Mouse (Mus musculus) midbrain, embryonic 12.5 days (tissue): Measurements from ENCODE around the gene 0610012G03Rik. TPM values are rescaled to one million over a fixed set of nuclear protein-coding genes. Genes with fewer than 3 reads are reported as not detected.
A peak's percentile ranks its signal among the peaks of the same experiment; 100 is the strongest.

Experiments
- ATAC-seq: fragments of 200-750 bp; cut with Nextera tagmentation; 2 replicates; pipeline ENCODE4 v1.8.0; 2017; ENCODE audit warnings: low read depth, moderate TSS enrichment, moderate library complexity; ENCODE audit not compliant: low FRiP score
- H3K27ac ChIP-seq: fragments of 300-500 bp; sonication (generic); replicated peaks from 2 replicates; pipeline ENCODE4 v1.5.1; 2016; ENCODE audit warnings: mild to moderate bottlenecking
- H3K27me3 ChIP-seq: fragments of 300-500 bp; sonication (generic); 2 replicates; pipeline ENCODE4 v1.6.1; 2016; ENCODE audit warnings: mild to moderate bottlenecking
- H3K36me3 ChIP-seq: fragments of 300-500 bp; sonication (generic); 2 replicates; pipeline ENCODE4 v1.6.1; 2016
- H3K4me1 ChIP-seq: fragments of 300-500 bp; sonication (generic); 2 replicates; pipeline ENCODE4 v1.6.1; 2016
- H3K4me2 ChIP-seq: fragments of 300-500 bp; sonication (generic); replicated peaks from 2 replicates; pipeline ENCODE4 v1.6.1; 2016; ENCODE audit warnings: mild to moderate bottlenecking, moderate library complexity
- H3K4me3 ChIP-seq: fragments of 300-500 bp; sonication (generic); 2 replicates; pipeline ENCODE4 v1.5.1; 2016; ENCODE audit warnings: mild to moderate bottlenecking
- H3K9ac ChIP-seq: fragments of 300-500 bp; sonication (generic); replicated peaks from 2 replicates; pipeline ENCODE4 v1.6.1; 2016; ENCODE audit warnings: mild to moderate bottlenecking, moderate library complexity
- H3K9me3 ChIP-seq: fragments of 300-500 bp; sonication (generic); 2 replicates; pipeline ENCODE4 v1.6.1; 2016; ENCODE audit warnings: mild to moderate bottlenecking
- WGBS: fragments of 180-500 bp; shearing (Covaris S2); methylation state at CpG from one replicate; pipeline ENCODE4 v1.1.7; 2016; 5-methylcytosine and 5-hydroxymethylcytosine counted together
- polyA plus RNA-seq: library from polyadenylated mRNA; unstranded; fragments of >200 nt; fragmentation: Nextera tagmentation; extraction: Ambion mirVana; gene quantifications from 2 replicates; pipeline ENCODE4 v1.2.1, GENCODE M21; 2016

Gene 0610012G03Rik
- polyA plus RNA-seq, 1 experiment from 2014 or later, result 83.7 TPM

DNA sequence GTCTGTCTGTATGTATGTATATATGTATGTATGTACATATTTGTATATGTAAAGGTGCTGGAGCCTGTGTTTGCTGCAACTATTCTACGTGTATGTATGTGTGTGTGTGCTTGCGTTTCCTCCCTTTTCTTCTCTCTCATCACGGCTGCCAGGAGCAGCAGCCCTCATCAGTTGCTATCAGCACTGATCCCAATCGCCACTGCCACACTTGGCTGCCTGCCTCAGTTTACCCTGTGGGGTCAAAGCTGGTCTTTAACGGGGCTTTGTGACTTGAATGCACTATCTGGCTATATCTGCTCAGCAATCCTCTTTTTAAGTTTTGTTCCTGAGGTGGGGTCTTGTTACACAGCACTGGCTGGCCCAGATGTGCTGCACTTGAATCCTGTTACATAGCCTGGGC, 20.9 kb downstream of the 0610012G03Rik start:
- H3K9ac ChIP-seq, result no peak overlapping the region
- no peaks in the 10 kb centered on the region for H3K36me3 ChIP-seq
- no peak overlapping the region for H3K4me3 ChIP-seq
- peaks cover 5% of the 10 kb centered on the region for H3K4me1 ChIP-seq
- whole genome bisulfite sequencing, result 87% methylated on average over 5 of the region's 5 CpGs
- no peaks in the 10 kb centered on the region for H3K9me3 ChIP-seq
- no peak for ATAC-seq
- H3K27ac ChIP-seq, result no peak overlapping the region
- no peak overlapping the region for H3K4me2 ChIP-seq
- peaks cover 15% of the 10 kb centered on the region for H3K27me3 ChIP-seq

DNA sequence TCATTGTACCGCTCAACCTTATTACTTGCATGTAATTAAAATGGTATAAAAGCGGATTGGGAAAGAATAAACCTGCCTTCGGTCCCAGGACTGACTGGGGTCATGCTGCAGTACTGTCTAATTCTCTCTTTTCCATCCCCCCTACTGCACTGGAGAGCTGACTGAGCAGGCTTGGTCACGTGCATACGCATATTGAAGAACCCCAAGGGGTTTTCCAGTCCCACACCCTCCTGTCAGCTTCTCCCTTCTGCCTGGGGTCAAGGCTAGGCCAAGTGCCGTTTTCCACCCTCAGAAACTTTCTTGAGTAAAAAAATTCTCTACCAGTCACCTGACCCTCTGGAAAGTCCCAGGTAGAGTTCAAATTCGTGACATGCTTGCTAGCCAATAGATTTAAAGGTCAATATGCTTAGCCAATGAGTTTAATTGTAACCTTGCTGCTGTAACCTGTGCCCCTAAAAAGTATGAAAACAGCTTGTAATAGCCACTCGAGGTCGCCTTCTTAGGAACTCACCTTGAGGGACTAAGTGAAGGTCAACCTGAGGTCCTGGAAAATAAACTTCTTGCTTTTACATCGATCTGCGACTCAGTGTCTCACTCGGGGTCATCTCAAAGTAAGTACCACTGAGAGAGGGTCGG, 21.6 kb downstream of the 0610012G03Rik start:
- no peaks in the 10 kb centered on the region for H3K36me3 ChIP-seq
- no peaks in the 10 kb centered on the region for H3K4me1 ChIP-seq
- H3K4me3 ChIP-seq, result no peak overlapping the region
- no peaks in the 10 kb centered on the region for H3K9me3 ChIP-seq
- ATAC-seq, result no peak
- peaks cover 11% of the 10 kb centered on the region; the same call in 1 of the 2 replicates for H3K27me3 ChIP-seq
- no peak overlapping the region for H3K27ac ChIP-seq
- H3K4me2 ChIP-seq, result no peak overlapping the region
- 87% methylated on average over 13 of the region's 13 CpGs for WGBS
- H3K9ac ChIP-seq, result no peak overlapping the region

DNA sequence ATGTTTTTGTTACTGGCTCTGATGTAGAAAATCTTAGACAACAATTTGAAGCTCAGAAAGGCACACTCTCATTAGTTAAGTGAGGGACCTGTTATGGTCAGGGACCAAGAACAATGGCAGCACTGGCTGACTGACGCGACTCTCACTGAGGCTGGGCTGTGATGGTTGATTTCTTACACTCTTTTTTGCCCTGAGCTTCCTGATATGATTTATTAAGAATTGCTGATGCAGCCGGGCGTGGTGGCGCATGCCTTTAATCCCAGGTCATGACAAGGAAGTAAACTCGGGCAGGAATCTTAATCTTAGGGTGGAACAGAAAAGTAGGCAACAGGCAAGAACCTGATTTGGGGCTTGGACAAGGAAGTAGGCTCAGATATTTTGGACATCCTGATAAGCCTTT, 22.2 kb downstream of the 0610012G03Rik start:
- H3K27ac ChIP-seq, result no peak overlapping the region
- H3K36me3 ChIP-seq, result no peaks in the 10 kb centered on the region
- 79% methylated on average over 6 of the region's 6 CpGs for WGBS
- no peak overlapping the region for H3K4me2 ChIP-seq
- H3K9ac ChIP-seq, result no peak overlapping the region
- no peak overlapping the region for H3K4me3 ChIP-seq
- ATAC-seq, result no peak
- H3K27me3 ChIP-seq, result peaks cover 8% of the 10 kb centered on the region; the same call in 1 of the 2 replicates
- H3K4me1 ChIP-seq, result no peaks in the 10 kb centered on the region
- no peaks in the 10 kb centered on the region for H3K9me3 ChIP-seq

DNA sequence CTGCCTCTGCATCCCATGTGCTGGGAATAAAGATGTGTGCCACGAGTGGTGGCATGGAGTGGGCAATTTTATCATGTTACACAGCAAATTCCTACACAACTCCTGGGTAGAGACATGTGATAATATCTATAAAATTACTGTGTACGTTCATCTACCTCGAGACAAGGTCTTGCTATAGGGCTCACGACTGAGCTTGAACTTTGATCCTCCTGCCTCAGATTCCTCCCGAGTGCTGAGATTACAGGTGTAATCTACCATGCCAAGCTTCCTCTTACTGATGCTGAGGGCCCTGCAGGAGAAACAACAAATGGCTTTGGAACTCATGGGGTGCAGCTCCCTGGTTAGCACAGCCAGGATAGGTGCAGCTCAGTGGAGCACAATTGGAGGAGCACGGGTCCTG, 23.9 kb downstream of the 0610012G03Rik start:
- Histone ChIP-seq H3K27ac (no peak overlapping the region), H3K4me1 (no peaks in the 10 kb centered on the region), H3K4me3 (no peak overlapping the region), H3K4me2 (no peak overlapping the region), H3K9me3 (no peaks in the 10 kb centered on the region), H3K36me3 (no peaks in the 10 kb centered on the region), H3K9ac (no peak overlapping the region), H3K27me3 (no peaks in the 10 kb centered on the region)
- WGBS, result 91% methylated on average over 6 of the region's 6 CpGs
- ATAC-seq, result no peak

DNA sequence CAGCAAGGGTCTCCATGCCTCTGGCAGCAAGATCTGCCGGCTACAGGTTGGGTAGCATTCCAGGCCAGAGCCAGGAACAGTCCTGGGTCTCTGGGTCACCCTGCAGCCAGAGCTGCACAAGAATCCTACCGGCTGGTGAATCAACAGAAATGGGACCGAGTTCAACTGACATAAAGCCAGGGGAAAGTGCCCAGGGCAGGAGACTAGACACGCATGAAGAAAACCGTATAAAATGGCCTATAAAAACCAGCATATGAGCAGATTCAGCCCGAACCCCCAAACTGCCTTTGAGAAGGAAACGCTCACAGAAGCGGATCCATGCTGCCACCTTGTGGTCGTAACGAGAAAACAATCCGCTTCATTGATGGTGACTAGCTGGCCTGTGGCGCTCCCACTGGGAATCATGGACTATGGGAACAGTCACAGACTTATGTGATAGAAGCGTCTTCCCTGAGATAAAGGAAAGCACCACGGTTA, 30.0 kb downstream of the 0610012G03Rik start:
- 5% methylated on average over 14 of the region's 14 CpGs for WGBS
- Histone ChIP-seq H3K27me3 (no peaks in the 10 kb centered on the region; the same call in 1 of the 2 replicates), H3K36me3 (no peaks in the 10 kb centered on the region), H3K27ac (no peak overlapping the region), H3K4me2 (peak overlapping the region; percentile 28; the same call in 1 of the 2 replicates), H3K4me3 (no peak overlapping the region), H3K4me1 (peaks cover 3% of the 10 kb centered on the region; the same call in 1 of the 2 replicates), H3K9ac (peak overlapping the region; percentile 32; the same call in 1 of the 2 replicates), H3K9me3 (no peaks in the 10 kb centered on the region)
- ATAC-seq, result 0 out of 2 replicates have a peak, but pooled peaks have one; percentile 23

DNA sequence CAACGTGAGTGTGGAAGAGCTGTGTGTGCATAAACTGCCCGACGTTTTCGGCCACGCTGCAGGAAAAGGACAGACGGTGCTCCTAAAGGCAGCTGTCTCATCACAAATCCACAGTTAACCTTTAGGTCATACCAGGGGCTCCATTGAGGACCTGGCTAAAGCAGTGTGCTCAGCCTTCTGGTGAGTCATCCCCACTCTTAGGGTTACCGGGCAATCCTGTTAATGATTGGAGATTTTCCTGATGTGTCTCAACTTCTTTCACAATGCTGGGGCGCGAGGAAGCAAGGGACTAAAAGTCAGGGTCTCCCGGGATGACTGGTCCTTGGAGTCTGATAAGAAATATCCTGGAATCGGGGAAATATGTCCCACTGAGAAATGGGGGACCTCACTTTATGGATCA, 30.5 kb downstream of the 0610012G03Rik start:
- H3K36me3 ChIP-seq, result no peaks in the 10 kb centered on the region
- H3K9me3 ChIP-seq, result no peaks in the 10 kb centered on the region
- no peak overlapping the region for H3K4me2 ChIP-seq
- H3K4me3 ChIP-seq, result no peak overlapping the region
- peak overlapping the region; percentile 32; the same call in 1 of the 2 replicates for H3K9ac ChIP-seq
- H3K4me1 ChIP-seq, result peaks cover 3% of the 10 kb centered on the region; the same call in 1 of the 2 replicates
- H3K27me3 ChIP-seq, result no peaks in the 10 kb centered on the region; the same call in 1 of the 2 replicates
- ATAC-seq, result no peak
- 81% methylated on average over 11 of the region's 11 CpGs for WGBS
- no peak overlapping the region for H3K27ac ChIP-seq

DNA sequence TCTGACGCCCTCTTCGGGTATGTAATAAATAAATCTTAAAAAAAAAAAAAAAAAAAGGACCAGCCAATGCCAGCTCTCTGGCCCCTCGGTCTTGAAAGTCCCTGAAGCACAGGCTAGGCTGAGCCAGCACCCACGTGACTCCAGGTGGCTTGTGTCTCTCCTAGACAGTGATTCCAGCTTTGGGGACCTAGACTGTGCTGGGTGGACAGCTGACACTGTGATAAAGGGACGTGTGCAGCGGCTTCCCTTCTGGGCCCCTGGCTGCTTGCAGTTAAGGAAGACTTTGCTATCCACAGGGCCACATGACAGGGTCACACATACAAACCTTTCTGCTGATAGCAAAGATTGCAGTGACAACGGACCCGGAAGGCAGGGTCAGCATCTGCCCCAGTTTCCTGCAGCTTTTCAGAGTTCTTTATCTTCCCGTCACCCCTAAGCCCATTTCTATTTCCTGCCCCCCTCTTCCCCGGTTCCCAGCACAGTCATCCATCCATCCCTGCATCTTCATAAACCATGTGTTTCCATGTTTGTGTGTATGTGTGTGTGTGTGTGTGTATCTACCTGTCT, 37.9 kb downstream of the 0610012G03Rik start:
- Histone ChIP-seq H3K4me3 (no peak overlapping the region), H3K4me1 (peaks cover 10% of the 10 kb centered on the region), H3K9me3 (no peaks in the 10 kb centered on the region), H3K9ac (no peak overlapping the region), H3K4me2 (no peak overlapping the region), H3K36me3 (no peaks in the 10 kb centered on the region), H3K27ac (no peak overlapping the region), H3K27me3 (peaks cover 9% of the 10 kb centered on the region; the same call in 1 of the 2 replicates)
- 77% methylated on average over 10 of the region's 10 CpGs for WGBS
- ATAC-seq, result no peak

DNA sequence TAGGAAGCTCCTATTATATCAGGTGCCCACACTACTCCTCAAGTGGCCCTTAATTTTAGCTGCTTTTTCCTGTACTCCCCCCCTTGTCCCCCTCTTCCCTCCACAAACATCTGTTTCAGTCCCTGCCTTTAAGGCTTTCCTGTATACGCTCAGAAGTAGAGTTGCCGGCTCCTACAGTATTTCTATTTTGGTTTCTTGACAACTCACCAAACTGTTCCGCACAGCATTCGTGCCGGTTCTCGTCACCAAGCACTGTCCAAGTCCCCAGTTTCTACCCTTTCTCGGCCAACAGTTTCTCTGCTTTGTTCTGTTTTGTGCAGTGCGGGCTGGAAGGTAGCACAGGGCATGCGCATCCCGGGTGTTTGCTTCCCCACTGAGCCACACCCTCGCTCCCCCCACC, 39.3 kb downstream of the 0610012G03Rik start:
- Histone ChIP-seq H3K4me2 (no peak overlapping the region), H3K27ac (no peak overlapping the region), H3K9me3 (no peaks in the 10 kb centered on the region), H3K9ac (no peak overlapping the region), H3K4me1 (peaks cover 10% of the 10 kb centered on the region), H3K27me3 (peaks cover 9% of the 10 kb centered on the region; the same call in 1 of the 2 replicates), H3K4me3 (no peak overlapping the region), H3K36me3 (no peaks in the 10 kb centered on the region)
- WGBS, result 68% methylated on average over 11 of the region's 11 CpGs
- no peak for ATAC-seq

DNA sequence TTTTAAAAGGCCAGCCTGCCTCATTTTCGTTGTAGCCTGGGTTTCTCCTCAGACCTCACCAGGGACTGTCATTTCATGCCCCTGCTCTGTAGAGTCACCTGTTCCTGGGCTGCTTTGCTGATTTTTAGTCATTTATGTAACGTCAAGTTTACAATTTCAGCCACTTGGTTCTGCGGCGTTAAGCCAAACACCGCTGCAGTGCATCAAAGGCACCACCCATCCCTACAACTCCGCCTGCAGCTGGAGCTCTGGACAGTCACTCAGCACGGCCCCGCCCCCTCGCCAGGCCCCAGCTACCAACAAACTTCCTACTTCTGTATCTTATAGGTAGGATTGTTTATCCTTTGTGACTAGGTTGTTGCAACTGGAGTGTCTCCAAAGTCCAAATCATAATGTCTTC, 41.4 kb downstream of the 0610012G03Rik start:
- Histone ChIP-seq H3K9me3 (no peaks in the 10 kb centered on the region), H3K4me3 (peak overlapping the region; percentile 12; the same call in 1 of the 2 replicates), H3K4me2 (peak overlapping the region; percentile 36), H3K27me3 (peaks cover 9% of the 10 kb centered on the region; the same call in 1 of the 2 replicates), H3K36me3 (no peaks in the 10 kb centered on the region), H3K27ac (no peak overlapping the region), H3K9ac (no peak overlapping the region), H3K4me1 (peaks cover 10% of the 10 kb centered on the region)
- WGBS, result 9% methylated on average over 9 of the region's 9 CpGs
- ATAC-seq, result no peak

DNA sequence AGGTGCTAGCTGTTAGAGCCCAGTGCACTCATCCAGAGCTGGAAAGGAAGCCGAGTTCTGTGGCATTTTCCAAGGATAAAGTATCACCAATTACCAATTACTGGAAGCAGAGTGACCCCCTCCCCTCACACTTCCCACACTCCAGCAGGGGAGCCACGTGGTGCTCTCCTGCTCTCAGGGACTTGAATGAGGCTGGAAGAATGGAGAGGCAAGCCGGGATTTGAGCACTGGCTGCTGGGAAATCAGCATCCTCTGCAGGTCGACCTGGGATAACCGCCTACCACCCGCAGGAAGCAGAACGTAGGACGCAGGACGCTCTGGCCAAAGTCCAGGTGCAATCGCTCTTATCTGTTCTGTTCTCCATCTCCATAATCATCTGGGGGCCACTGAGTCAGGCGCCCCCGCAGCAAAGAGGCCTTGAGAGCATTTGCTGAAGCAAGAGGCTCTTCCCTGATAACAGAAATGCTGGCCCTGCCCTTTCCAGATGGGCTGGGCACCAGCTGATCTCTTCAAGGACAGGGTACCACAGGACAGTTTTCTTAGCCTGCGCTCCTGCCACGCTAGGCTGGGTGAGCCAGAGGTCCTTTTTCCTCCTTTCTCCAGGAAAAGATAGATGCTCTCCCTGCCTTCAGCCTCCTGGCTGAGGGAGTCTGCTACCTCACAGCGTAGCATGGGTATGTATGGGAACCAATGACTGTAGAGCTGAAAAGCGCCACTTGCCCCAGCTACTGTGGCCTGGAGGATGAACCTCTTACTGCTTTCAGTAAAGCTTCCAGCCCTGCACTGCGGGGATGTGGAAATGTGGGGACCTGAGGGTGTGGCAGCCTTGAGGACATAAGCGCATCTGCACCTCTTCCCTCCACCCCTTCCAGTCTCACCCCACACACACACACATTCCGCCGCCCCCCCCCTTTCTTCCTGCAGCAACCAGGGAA, 42.1 kb downstream of the 0610012G03Rik start:
- WGBS, result 34% methylated on average over 20 of the region's 20 CpGs
- H3K9me3 ChIP-seq, result no peaks in the 10 kb centered on the region
- peaks cover 9% of the 10 kb centered on the region; the same call in 1 of the 2 replicates for H3K27me3 ChIP-seq
- H3K4me3 ChIP-seq, result 0 out of 2 replicates have a peak overlapping the region, but pooled peaks have one; percentile 12
- H3K27ac ChIP-seq, result no peak overlapping the region
- peak overlapping the region; percentile 36 for H3K4me2 ChIP-seq
- peaks cover 10% of the 10 kb centered on the region for H3K4me1 ChIP-seq
- 0 out of 2 replicates have a peak overlapping the region, but pooled peaks have one; percentile 31 for H3K9ac ChIP-seq
- no peak for ATAC-seq
- H3K36me3 ChIP-seq, result no peaks in the 10 kb centered on the region

DNA sequence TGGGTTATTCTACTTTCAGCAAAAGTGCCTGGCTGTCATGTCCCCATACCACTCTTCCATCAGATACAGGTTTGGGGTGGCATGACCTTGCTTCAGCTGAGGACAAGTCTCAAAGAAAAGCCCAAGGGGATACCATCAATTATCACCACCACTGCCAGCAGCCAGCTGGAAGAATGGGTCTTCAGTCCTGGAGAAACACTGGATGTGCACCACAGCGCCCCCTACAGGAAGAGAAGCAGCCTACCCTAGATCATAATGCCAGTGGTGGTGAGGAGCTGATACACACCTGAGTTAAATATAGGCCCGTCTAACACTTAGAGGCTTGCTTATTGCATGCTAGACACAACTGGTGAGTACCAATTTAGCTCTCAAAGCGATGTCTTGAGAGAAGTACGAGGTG, 43.0 kb downstream of the 0610012G03Rik start:
- H3K9ac ChIP-seq, result no peak overlapping the region
- ATAC-seq, result no peak
- no peak overlapping the region for H3K27ac ChIP-seq
- no peaks in the 10 kb centered on the region for H3K36me3 ChIP-seq
- peaks cover 10% of the 10 kb centered on the region for H3K4me1 ChIP-seq
- peaks cover 9% of the 10 kb centered on the region; the same call in 1 of the 2 replicates for H3K27me3 ChIP-seq
- no peak overlapping the region for H3K4me3 ChIP-seq
- 78% methylated on average over 4 of the region's 4 CpGs for WGBS
- no peaks in the 10 kb centered on the region for H3K9me3 ChIP-seq
- no peak overlapping the region for H3K4me2 ChIP-seq
